Mouse (Mus musculus): Measurements from ENCODE around the gene Dscam. TPM values are rescaled to one million over a fixed set of nuclear protein-coding genes. Genes with fewer than 3 reads are reported as not detected.

Gene Dscam
- polyA plus RNA-seq, 1 experiment from 2014 or later = 0.63 TPM

- DNase-seq (ENCODE audit: low spot score) (peak; percentile 19), ATAC-seq (ENCODE audit: low read depth) (no peak)
- H3K4me3 ChIP-seq (ENCODE audit: low read depth, low read length) = no peak overlapping the region
- H3K4me1 ChIP-seq (ENCODE audit: control insufficient read depth, insufficient read depth, low read length) = no peaks in the 10 kb centered on the region
- no peaks in the 10 kb centered on the region for H3K27me3 ChIP-seq (replicated peaks; ENCODE audit: control insufficient read depth, insufficient read depth, low read length)
- 37% methylated on average over 2 of the region's 2 CpGs for WGBS
- no peaks in the 10 kb centered on the region for H3K36me3 ChIP-seq (ENCODE audit: control insufficient read depth, insufficient read depth, low read length)
- H3K27ac ChIP-seq (replicated peaks; ENCODE audit: low read depth, low read length) = no peak overlapping the region
- no peaks in the 10 kb centered on the region for H3K9me3 ChIP-seq (ENCODE audit: control insufficient read depth, low read length)
- no peak overlapping the region for H3K9ac ChIP-seq (ENCODE audit: low read depth, low read length)
- no peak overlapping the region for H3K4me2 ChIP-seq (ENCODE audit: low read depth, low read length)
Observed at GRCm38 (mm10) chr16:96795431-96795830, 375.1 kb downstream of the Dscam start.

- no peak overlapping the region for H3K9ac ChIP-seq (ENCODE audit: low read depth, low read length)
- 64% methylated on average over 2 of the region's 2 CpGs for WGBS
- H3K27me3 ChIP-seq (replicated peaks; ENCODE audit: control insufficient read depth, insufficient read depth, low read length) = no peaks in the 10 kb centered on the region
- H3K4me2 ChIP-seq (ENCODE audit: low read depth, low read length) = no peak overlapping the region
- no peaks in the 10 kb centered on the region for H3K36me3 ChIP-seq (ENCODE audit: control insufficient read depth, insufficient read depth, low read length)
- H3K4me1 ChIP-seq (ENCODE audit: control insufficient read depth, insufficient read depth, low read length) = no peaks in the 10 kb centered on the region
- no peak overlapping the region for H3K27ac ChIP-seq (replicated peaks; ENCODE audit: low read depth, low read length)
- no peak overlapping the region for H3K4me3 ChIP-seq (ENCODE audit: low read depth, low read length)
- H3K9me3 ChIP-seq (ENCODE audit: control insufficient read depth, low read length) = no peaks in the 10 kb centered on the region
- ATAC-seq (ENCODE audit: low read depth) (no peak), DNase-seq (ENCODE audit: low spot score) (no peak)
Observed at GRCm38 (mm10) chr16:96791307-96791706, 379.2 kb downstream of the Dscam start.

GRCm38 (mm10) chr16:96788286-96788685 lies 382.3 kb downstream of the Dscam start:
- ATAC-seq (ENCODE audit: low read depth) (no peak), DNase-seq (ENCODE audit: low spot score) (peak; percentile 19)
- H3K36me3 ChIP-seq (ENCODE audit: control insufficient read depth, insufficient read depth, low read length) = no peaks in the 10 kb centered on the region
- no peak overlapping the region for H3K27ac ChIP-seq (replicated peaks; ENCODE audit: low read depth, low read length)
- H3K27me3 ChIP-seq (replicated peaks; ENCODE audit: control insufficient read depth, insufficient read depth, low read length) = no peaks in the 10 kb centered on the region
- no peak overlapping the region for H3K4me2 ChIP-seq (ENCODE audit: low read depth, low read length)
- no peaks in the 10 kb centered on the region for H3K9me3 ChIP-seq (ENCODE audit: control insufficient read depth, low read length)
- no peak overlapping the region for H3K4me3 ChIP-seq (ENCODE audit: low read depth, low read length)
- H3K4me1 ChIP-seq (ENCODE audit: control insufficient read depth, insufficient read depth, low read length) = no peaks in the 10 kb centered on the region
- 59% methylated on average over 5 of the region's 5 CpGs for WGBS
- no peak overlapping the region for H3K9ac ChIP-seq (ENCODE audit: low read depth, low read length)

- H3K27ac ChIP-seq (replicated peaks; ENCODE audit: low read depth, low read length) = no peak overlapping the region
- H3K4me1 ChIP-seq (ENCODE audit: control insufficient read depth, insufficient read depth, low read length) = no peaks in the 10 kb centered on the region
- H3K36me3 ChIP-seq (ENCODE audit: control insufficient read depth, insufficient read depth, low read length) = no peaks in the 10 kb centered on the region
- H3K4me3 ChIP-seq (ENCODE audit: low read depth, low read length) = no peak overlapping the region
- DNase-seq (ENCODE audit: low spot score) (no peak), ATAC-seq (ENCODE audit: low read depth) (no peak)
- no peaks in the 10 kb centered on the region for H3K9me3 ChIP-seq (ENCODE audit: control insufficient read depth, low read length)
- no peak overlapping the region for H3K4me2 ChIP-seq (ENCODE audit: low read depth, low read length)
- no peak overlapping the region for H3K9ac ChIP-seq (ENCODE audit: low read depth, low read length)
- no peaks in the 10 kb centered on the region for H3K27me3 ChIP-seq (replicated peaks; ENCODE audit: control insufficient read depth, insufficient read depth, low read length)
- 65% methylated on average over 5 of the region's 5 CpGs for WGBS
Observed at GRCm38 (mm10) chr16:96779021-96779420, 391.5 kb downstream of the Dscam start.

- Histone ChIP-seq H3K4me3 (ENCODE audit: low read depth, low read length) (no peak overlapping the region), H3K4me1 (ENCODE audit: control insufficient read depth, insufficient read depth, low read length) (no peaks in the 10 kb centered on the region), H3K36me3 (ENCODE audit: control insufficient read depth, insufficient read depth, low read length) (no peaks in the 10 kb centered on the region), H3K4me2 (ENCODE audit: low read depth, low read length) (no peak overlapping the region), H3K27me3 (replicated peaks; ENCODE audit: control insufficient read depth, insufficient read depth, low read length) (no peaks in the 10 kb centered on the region), H3K27ac (replicated peaks; ENCODE audit: low read depth, low read length) (no peak overlapping the region), H3K9ac (ENCODE audit: low read depth, low read length) (no peak overlapping the region), H3K9me3 (ENCODE audit: control insufficient read depth, low read length) (no peaks in the 10 kb centered on the region)
- ATAC-seq (ENCODE audit: low read depth) (no peak), DNase-seq (ENCODE audit: low spot score) (no peak)
- 83% methylated on average over 1 of the region's 1 CpGs for WGBS
Observed at GRCm38 (mm10) chr16:96774245-96774644, 396.3 kb downstream of the Dscam start.

DNA sequence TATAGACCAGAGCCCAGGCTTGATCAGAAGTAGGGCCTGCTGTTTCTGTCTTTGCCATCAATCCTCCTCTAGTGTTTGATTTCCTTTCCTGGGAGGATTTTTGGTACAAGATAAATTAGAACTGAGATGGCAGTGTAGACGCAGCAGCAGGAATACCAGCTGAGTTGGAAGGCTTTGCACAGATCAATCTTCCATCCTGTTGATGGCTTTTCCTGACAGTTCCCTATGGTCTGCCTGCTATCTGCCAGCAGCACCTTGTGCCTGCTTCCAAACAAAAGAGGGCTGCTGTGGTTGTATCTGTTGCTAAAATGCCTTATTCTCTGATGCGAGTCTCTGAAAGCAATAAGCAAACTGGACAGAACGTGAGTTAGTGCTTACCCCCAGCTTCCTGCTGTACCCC lies 402.6 kb downstream of the Dscam start:
- ATAC-seq (ENCODE audit: low read depth) (no peak), DNase-seq (ENCODE audit: low spot score) (no peak)
- Histone ChIP-seq H3K36me3 (ENCODE audit: control insufficient read depth, insufficient read depth, low read length) (no peaks in the 10 kb centered on the region), H3K4me1 (ENCODE audit: control insufficient read depth, insufficient read depth, low read length) (no peaks in the 10 kb centered on the region), H3K27me3 (replicated peaks; ENCODE audit: control insufficient read depth, insufficient read depth, low read length) (no peaks in the 10 kb centered on the region), H3K27ac (replicated peaks; ENCODE audit: low read depth, low read length) (no peak overlapping the region), H3K9ac (ENCODE audit: low read depth, low read length) (no peak overlapping the region), H3K9me3 (ENCODE audit: control insufficient read depth, low read length) (no peaks in the 10 kb centered on the region), H3K4me3 (ENCODE audit: low read depth, low read length) (no peak overlapping the region), H3K4me2 (ENCODE audit: low read depth, low read length) (no peak overlapping the region)
- 63% methylated on average over 3 of the region's 3 CpGs for WGBS

DNA sequence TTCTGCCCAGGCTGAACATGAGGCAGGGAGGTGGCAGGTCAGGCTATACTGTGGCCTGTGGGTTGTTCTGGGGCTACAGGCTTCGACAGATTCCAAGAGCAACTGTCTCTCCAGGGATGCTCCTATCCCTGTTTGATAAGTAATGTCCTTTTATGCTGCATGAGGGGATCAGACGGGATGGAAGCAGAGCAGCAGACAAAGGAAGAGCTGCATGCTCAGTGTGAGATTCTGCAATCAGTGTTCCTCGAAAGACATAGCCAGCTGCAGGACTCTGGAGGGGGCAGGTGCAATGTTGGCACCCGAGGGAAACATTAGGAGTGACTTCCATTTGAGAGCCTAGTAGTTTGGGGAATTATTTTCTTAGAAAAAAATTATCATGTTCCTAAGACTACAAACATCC lies 403.0 kb downstream of the Dscam start:
- no peaks in the 10 kb centered on the region for H3K36me3 ChIP-seq (ENCODE audit: control insufficient read depth, insufficient read depth, low read length)

DNA sequence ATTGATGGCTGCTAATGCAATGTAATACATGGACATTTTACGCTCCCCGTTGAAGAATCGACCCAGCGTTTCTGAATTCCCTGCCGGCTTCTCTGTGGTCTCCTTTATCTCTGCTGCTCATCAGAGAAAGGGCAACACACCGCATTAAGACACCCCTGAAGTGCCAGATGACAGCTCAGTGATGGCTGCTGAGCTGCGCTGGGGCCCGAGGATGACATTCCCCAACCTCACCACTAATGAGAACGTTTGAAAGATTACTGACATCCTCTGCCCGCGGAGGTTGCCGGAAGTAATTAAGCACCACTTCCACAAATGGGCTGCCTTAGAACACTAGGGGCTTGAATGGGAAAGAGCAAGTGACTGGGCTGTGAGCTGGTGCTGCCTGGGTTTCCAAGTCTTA lies 409.3 kb downstream of the Dscam start:
- WGBS = 21% methylated on average over 12 of the region's 12 CpGs
- no peak overlapping the region for H3K9ac ChIP-seq (ENCODE audit: low read depth, low read length)
- no peaks in the 10 kb centered on the region for H3K36me3 ChIP-seq (ENCODE audit: control insufficient read depth, insufficient read depth, low read length)
- H3K4me2 ChIP-seq (ENCODE audit: low read depth, low read length) = no peak overlapping the region
- H3K4me3 ChIP-seq (ENCODE audit: low read depth, low read length) = no peak overlapping the region
- ATAC-seq (ENCODE audit: low read depth) (no peak), DNase-seq (ENCODE audit: low spot score) (peak; percentile 12)
- no peaks in the 10 kb centered on the region for H3K9me3 ChIP-seq (ENCODE audit: control insufficient read depth, low read length)
- H3K27me3 ChIP-seq (replicated peaks; ENCODE audit: control insufficient read depth, insufficient read depth, low read length) = no peaks in the 10 kb centered on the region
- peaks cover 8% of the 10 kb centered on the region; the same call in 1 of the 2 replicates for H3K4me1 ChIP-seq (ENCODE audit: control insufficient read depth, insufficient read depth, low read length)
- no peak overlapping the region for H3K27ac ChIP-seq (replicated peaks; ENCODE audit: low read depth, low read length)

More for the DNA sequence above, 403.0 kb downstream of the Dscam start:
- DNase-seq (ENCODE audit: low spot score) (no peak), ATAC-seq (ENCODE audit: low read depth) (no peak)
- Histone ChIP-seq H3K27ac (replicated peaks; ENCODE audit: low read depth, low read length) (no peak overlapping the region), H3K4me3 (ENCODE audit: low read depth, low read length) (no peak overlapping the region), H3K9me3 (ENCODE audit: control insufficient read depth, low read length) (no peaks in the 10 kb centered on the region), H3K4me1 (ENCODE audit: control insufficient read depth, insufficient read depth, low read length) (no peaks in the 10 kb centered on the region), H3K9ac (ENCODE audit: low read depth, low read length) (no peak overlapping the region), H3K27me3 (replicated peaks; ENCODE audit: control insufficient read depth, insufficient read depth, low read length) (no peaks in the 10 kb centered on the region), H3K4me2 (ENCODE audit: low read depth, low read length) (no peak overlapping the region)
- 35% methylated on average over 4 of the region's 4 CpGs for WGBS

DNA sequence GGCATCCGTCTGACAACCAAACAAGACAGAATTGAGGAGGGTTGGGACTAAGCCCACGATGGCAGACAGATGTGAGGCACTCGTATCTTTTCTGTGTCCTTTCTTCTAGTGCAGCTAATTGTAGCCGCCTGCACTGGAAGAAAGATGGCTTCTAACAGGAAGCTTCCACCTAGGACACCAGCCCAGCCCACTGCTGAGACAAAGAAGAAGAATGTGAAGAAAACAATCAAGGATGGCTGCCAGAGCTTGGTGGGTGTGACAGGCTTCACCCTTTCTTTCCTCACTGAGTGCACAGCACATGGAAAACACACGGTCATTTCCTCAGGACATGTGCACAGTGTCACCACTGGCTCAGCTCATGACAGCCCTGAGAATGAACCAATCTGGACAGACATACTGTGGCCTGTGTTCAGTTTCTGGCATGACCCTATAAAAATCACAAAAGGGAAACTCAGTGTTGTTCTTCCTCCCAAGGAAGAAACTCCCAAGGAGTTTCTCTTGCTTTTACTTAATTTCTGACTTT lies 411.4 kb downstream of the Dscam start:
- ATAC-seq (ENCODE audit: low read depth) (no peak), DNase-seq (ENCODE audit: low spot score) (no peak)
- Histone ChIP-seq H3K9ac (ENCODE audit: low read depth, low read length) (no peak overlapping the region), H3K4me3 (ENCODE audit: low read depth, low read length) (no peak overlapping the region), H3K27ac (replicated peaks; ENCODE audit: low read depth, low read length) (no peak overlapping the region), H3K4me2 (ENCODE audit: low read depth, low read length) (no peak overlapping the region), H3K9me3 (ENCODE audit: control insufficient read depth, low read length) (no peaks in the 10 kb centered on the region), H3K36me3 (ENCODE audit: control insufficient read depth, insufficient read depth, low read length) (no peaks in the 10 kb centered on the region), H3K4me1 (ENCODE audit: control insufficient read depth, insufficient read depth, low read length) (peaks cover 8% of the 10 kb centered on the region; the same call in 1 of the 2 replicates), H3K27me3 (replicated peaks; ENCODE audit: control insufficient read depth, insufficient read depth, low read length) (no peaks in the 10 kb centered on the region)
- WGBS = 48% methylated on average over 5 of the region's 5 CpGs

Measured in embryonic facial prominence, embryonic 14.5 days (tissue).